Mouse (Mus musculus) kidney, adult 10 weeks (tissue): Measurements from ENCODE around the gene Pfn5. TPM values are rescaled to one million over a fixed set of nuclear protein-coding genes. Genes with fewer than 3 reads are reported as not detected.

Experiments used
- polyA plus RNA-seq: library from polyadenylated mRNA; stranded (reverse); fragments of 350-450 nt; fragmentation: Illumina TruSeq; extraction: RNeasy Lipid Tissue Mini Kit (QIAGEN cat#74804); gene quantifications from one replicate; pipeline ENCODE4 v1.2.3, GENCODE M21; 2014; ENCODE audit warnings: low read depth, low replicate concordance

Pfn5 gene
- polyA plus RNA-seq: not detected

DNA sequence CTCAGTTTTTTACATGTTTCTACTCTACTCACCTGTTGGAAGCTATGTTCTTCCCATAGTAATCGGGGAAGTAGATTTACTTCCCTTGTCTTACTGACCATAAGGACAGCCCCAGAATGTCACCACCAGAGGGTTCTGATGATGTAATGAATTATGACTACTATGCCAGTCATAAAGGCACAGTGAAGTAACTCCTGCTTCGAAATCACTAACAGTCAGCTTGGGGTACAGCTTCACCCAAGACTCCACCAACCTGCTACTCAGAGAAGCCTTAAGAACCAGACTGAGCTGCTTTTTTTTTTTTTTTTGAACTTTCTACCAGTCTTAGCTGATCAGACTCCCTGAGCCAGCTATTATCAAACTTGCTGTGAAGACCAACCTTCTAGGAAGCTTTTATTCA lies at the start of gene Pfn5, which contains the start of gene Asb12:
Pfn5 (plus strand) TSS at position 218 of the 400 bp plus-strand sequence.
Asb12 (minus strand) TSS at position 101 of the 400 bp plus-strand sequence.

Other genes starting within 250 kb of the Pfn5 start
- gene Amer1, start 113.2 kb upstream of the Pfn5 start, polyA plus RNA-seq: 4.9 TPM
- gene Asb12, start 117 bp upstream of the Pfn5 start, polyA plus RNA-seq: not detected
- gene Zc4h2, start 100.4 kb downstream of the Pfn5 start, polyA plus RNA-seq: 14.4 TPM
- gene Zc3h12b, start 153.6 kb downstream of the Pfn5 start, polyA plus RNA-seq: 2.3 TPM